Mouse (Mus musculus) kidney, embryonic 14.5 days (tissue): Measurements from ENCODE around the gene Tmem170b. TPM values are rescaled to one million over a fixed set of nuclear protein-coding genes. Genes with fewer than 3 reads are reported as not detected.

Experiments
- ATAC-seq: fragments of 200-750 bp; cut with Nextera tagmentation; 2 replicates; pipeline ENCODE4 v1.8.0; 2017; ENCODE audit warnings: moderate number of reproducible peaks, mild to moderate bottlenecking, moderate TSS enrichment, moderate library complexity; ENCODE audit not compliant: low FRiP score, low TSS enrichment
- H3K27ac ChIP-seq: fragments of 300-500 bp; sonication (generic); 2 replicates; pipeline ENCODE4 v1.5.1; 2014; ENCODE audit warnings: low read depth, mild to moderate bottlenecking, low read length, moderate library complexity, mixed read lengths
- H3K27me3 ChIP-seq: fragments of 300-500 bp; sonication (generic); 2 replicates; pipeline ENCODE4 v1.6.1; 2014; ENCODE audit warnings: mild to moderate bottlenecking, low read length; ENCODE audit not compliant: control insufficient read depth, insufficient read depth
- H3K36me3 ChIP-seq: fragments of 300-500 bp; sonication (generic); 2 replicates; pipeline ENCODE4 v1.6.1; 2014; ENCODE audit warnings: low read length, mixed read lengths; ENCODE audit not compliant: control insufficient read depth, insufficient read depth
- H3K4me1 ChIP-seq: fragments of 300-500 bp; sonication (generic); 2 replicates; pipeline ENCODE4 v1.6.1; 2014; ENCODE audit warnings: low read length, mixed read lengths; ENCODE audit not compliant: control insufficient read depth, insufficient read depth
- H3K4me2 ChIP-seq: fragments of 300-500 bp; sonication (generic); replicated peaks from 2 replicates; pipeline ENCODE4 v1.6.1; 2014; ENCODE audit warnings: low read depth, mild to moderate bottlenecking, low read length
- H3K4me3 ChIP-seq: fragments of 300-500 bp; sonication (generic); 2 replicates; pipeline ENCODE4 v1.5.1; 2014; ENCODE audit warnings: mild to moderate bottlenecking, low read length
- H3K9ac ChIP-seq: fragments of 300-500 bp; sonication (generic); 2 replicates; pipeline ENCODE4 v1.6.1; 2014; ENCODE audit warnings: low read depth, mild to moderate bottlenecking, low read length, moderate library complexity
- H3K9me3 ChIP-seq: fragments of 300-500 bp; sonication (generic); 2 replicates; pipeline ENCODE4 v1.6.1; 2016; ENCODE audit warnings: low read length; ENCODE audit not compliant: control insufficient read depth
- WGBS: fragments of 180-500 bp; shearing (Covaris S2); extraction: QIAGEN DNeasy Blood & Tissue Kit; methylation state at CpG from one replicate; pipeline ENCODE4 v1.1.7; 2014; 5-methylcytosine and 5-hydroxymethylcytosine counted together
- polyA plus RNA-seq: library from polyadenylated mRNA; unstranded; fragments of >200 nt; fragmentation: Nextera tagmentation; extraction: Ambion mirVana; gene quantifications from 2 replicates; pipeline ENCODE4 v1.2.1, GENCODE M21; 2014

The Tmem170b gene
- polyA plus RNA-seq: 7.6 and 13.6 TPM in 2 replicates

- no peaks in the 10 kb centered on the region for H3K36me3 ChIP-seq
- H3K4me3 ChIP-seq: peak within 1 kb of the TSS; percentile 87
- ATAC-seq: peak; percentile 98
- peak within 1 kb of the TSS; percentile 92 for H3K9ac ChIP-seq
- H3K4me2 ChIP-seq: peak within 1 kb of the TSS; percentile 80
- H3K9me3 ChIP-seq: no peaks in the 10 kb centered on the region
- peak within 1 kb of the TSS; percentile 75 for H3K27ac ChIP-seq
- H3K4me1 ChIP-seq: no peaks in the 10 kb centered on the region
- no peaks in the 10 kb centered on the region for H3K27me3 ChIP-seq
- 1% methylated on average over 66 of the region's 87 CpGs for WGBS
These were observed at the start of gene Tmem170b for GRCm38 (mm10) chr13:41605099-41606010. Gene Tmem170b (plus strand): TSS chr13:41605907.

GRCm38 (mm10) chr13:41561024-41561423 lies 44.7 kb upstream of the Tmem170b start:
- no peaks in the 10 kb centered on the region for H3K27me3 ChIP-seq
- H3K4me1 ChIP-seq: no peaks in the 10 kb centered on the region
- no peak overlapping the region for H3K4me2 ChIP-seq
- H3K9me3 ChIP-seq: no peaks in the 10 kb centered on the region
- H3K9ac ChIP-seq: no peak overlapping the region
- no peaks in the 10 kb centered on the region for H3K36me3 ChIP-seq
- no peak for ATAC-seq
- H3K27ac ChIP-seq: no peak overlapping the region
- no peak overlapping the region for H3K4me3 ChIP-seq
- WGBS: 89% methylated on average over 4 of the region's 4 CpGs

GRCm38 (mm10) chr13:41568421-41568820 lies 37.3 kb upstream of the Tmem170b start:
- Histone ChIP-seq H3K36me3 (no peaks in the 10 kb centered on the region), H3K4me2 (no peak overlapping the region)
- WGBS: 88% methylated on average over 3 of the region's 3 CpGs

GRCm38 (mm10) chr13:41568926-41569325 lies 36.8 kb upstream of the Tmem170b start:
- no peak for ATAC-seq
- no peaks in the 10 kb centered on the region for H3K36me3 ChIP-seq
- H3K4me1 ChIP-seq: no peaks in the 10 kb centered on the region
- H3K4me2 ChIP-seq: no peak overlapping the region
- no peak overlapping the region for H3K27ac ChIP-seq
- H3K4me3 ChIP-seq: no peak overlapping the region
- H3K9me3 ChIP-seq: no peaks in the 10 kb centered on the region
- 89% methylated on average over 8 of the region's 8 CpGs for WGBS
- no peaks in the 10 kb centered on the region for H3K27me3 ChIP-seq
- H3K9ac ChIP-seq: no peak overlapping the region

More at GRCm38 (mm10) chr13:41568421-41568820, 37.3 kb upstream of the Tmem170b start:
- ATAC-seq: no peak
- Histone ChIP-seq H3K9me3 (no peaks in the 10 kb centered on the region), H3K4me3 (no peak overlapping the region), H3K27ac (no peak overlapping the region), H3K9ac (no peak overlapping the region), H3K4me1 (no peaks in the 10 kb centered on the region), H3K27me3 (no peaks in the 10 kb centered on the region)

GRCm38 (mm10) chr13:41569776-41570175 lies 35.9 kb upstream of the Tmem170b start:
- no peak overlapping the region for H3K27ac ChIP-seq
- H3K9ac ChIP-seq: no peak overlapping the region
- 70% methylated on average over 3 of the region's 3 CpGs for WGBS
- no peaks in the 10 kb centered on the region for H3K4me1 ChIP-seq
- no peaks in the 10 kb centered on the region for H3K9me3 ChIP-seq
- H3K27me3 ChIP-seq: no peaks in the 10 kb centered on the region
- H3K4me3 ChIP-seq: no peak overlapping the region
- ATAC-seq: no peak
- no peak overlapping the region for H3K4me2 ChIP-seq
- no peaks in the 10 kb centered on the region for H3K36me3 ChIP-seq

- Histone ChIP-seq H3K27ac (no peak overlapping the region), H3K4me2 (no peak overlapping the region), H3K27me3 (no peaks in the 10 kb centered on the region), H3K9me3 (no peaks in the 10 kb centered on the region), H3K9ac (no peak overlapping the region), H3K4me1 (no peaks in the 10 kb centered on the region), H3K36me3 (no peaks in the 10 kb centered on the region), H3K4me3 (no peak overlapping the region)
- ATAC-seq: no peak
- WGBS: 46% methylated on average over 13 of the region's 13 CpGs
These were observed 34.0 kb upstream of the Tmem170b start for GRCm38 (mm10) chr13:41571368-41572350.

- ATAC-seq: no peak
- H3K4me1 ChIP-seq: no peaks in the 10 kb centered on the region
- no peaks in the 10 kb centered on the region for H3K36me3 ChIP-seq
- H3K4me2 ChIP-seq: no peak overlapping the region
- no peak overlapping the region for H3K27ac ChIP-seq
- WGBS: 50% methylated on average over 4 of the region's 4 CpGs
- H3K4me3 ChIP-seq: no peak overlapping the region
- no peak overlapping the region for H3K9ac ChIP-seq
- no peaks in the 10 kb centered on the region for H3K9me3 ChIP-seq
- H3K27me3 ChIP-seq: no peaks in the 10 kb centered on the region
These were observed 33.4 kb upstream of the Tmem170b start for GRCm38 (mm10) chr13:41572351-41572735.

GRCm38 (mm10) chr13:41573126-41573846 lies 32.4 kb upstream of the Tmem170b start:
- 52% methylated on average over 4 of the region's 4 CpGs for WGBS
- Histone ChIP-seq H3K27me3 (no peaks in the 10 kb centered on the region), H3K36me3 (no peaks in the 10 kb centered on the region), H3K9ac (no peak overlapping the region), H3K27ac (no peak overlapping the region), H3K4me2 (no peak overlapping the region), H3K9me3 (no peaks in the 10 kb centered on the region), H3K4me3 (no peak overlapping the region), H3K4me1 (no peaks in the 10 kb centered on the region)
- no peak for ATAC-seq
